Mouse (Mus musculus): ENCODE results near the gene Map4k4.

DNA sequence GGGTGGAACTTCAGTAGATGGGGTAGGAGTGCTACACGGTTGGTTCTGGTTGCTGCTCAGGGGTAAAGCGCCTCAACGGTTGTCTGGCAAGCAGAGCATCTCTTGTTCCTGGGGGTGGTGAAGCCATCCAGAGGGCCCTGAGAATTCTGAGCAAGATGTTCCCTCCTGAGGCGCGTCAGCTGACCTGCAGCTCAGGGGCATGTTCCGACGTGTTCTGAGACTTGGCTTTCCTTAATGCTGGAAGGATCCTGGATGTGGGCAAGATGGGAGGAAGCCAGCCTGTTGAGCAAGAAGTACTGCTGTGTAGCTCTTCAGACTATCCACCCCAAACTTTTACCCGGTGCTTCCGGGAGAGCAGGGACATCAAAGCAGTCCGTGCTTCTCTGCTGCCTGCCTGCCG is 6.2 kb downstream of the Map4k4 start:
- no peak for TF ChIP-seq CTCF (IDR thresholded peaks at IDR 0.05; ENCODE audit: insufficient read depth, low read length)
- no peak for TF ChIP-seq POLR2A (IDR thresholded peaks at IDR 0.05; ENCODE audit: borderline replicate concordance, extremely low read depth, low read depth, low read length)

Data from lung, adult 2 months (tissue).